Mouse (Mus musculus) embryonic facial prominence, embryonic 13.5 days (tissue): ENCODE measurements around the gene Arl2. TPM values are rescaled to one million over a fixed set of nuclear protein-coding genes. Genes with fewer than 3 reads are reported as not detected.

ENCODE experiments used
- ATAC-seq: fragments of 200-750 bp; cut with Nextera tagmentation; 2 replicates; pipeline ENCODE4 v1.8.0; 2017; ENCODE audit warnings: low read depth; ENCODE audit not compliant: insufficient number of reproducible peaks, insufficient read depth, low FRiP score, low TSS enrichment
- H3K27ac ChIP-seq: fragments of 300-500 bp; sonication (generic); 2 replicates; pipeline ENCODE4 v1.5.1; 2015; ENCODE audit warnings: moderate library complexity, mild to moderate bottlenecking, inconsistent platforms
- H3K27me3 ChIP-seq: fragments of 300-500 bp; sonication (generic); 2 replicates; pipeline ENCODE4 v1.6.1; 2015; ENCODE audit warnings: mild to moderate bottlenecking, inconsistent platforms
- H3K36me3 ChIP-seq: fragments of 300-500 bp; sonication (generic); 2 replicates; pipeline ENCODE4 v1.6.1; 2015; ENCODE audit warnings: mild to moderate bottlenecking, inconsistent platforms
- H3K4me1 ChIP-seq: fragments of 300-500 bp; sonication (generic); 2 replicates; pipeline ENCODE4 v1.6.1; 2015; ENCODE audit warnings: inconsistent platforms
- H3K4me2 ChIP-seq: fragments of 300-500 bp; sonication (generic); 2 replicates; pipeline ENCODE4 v1.6.1; 2015; ENCODE audit warnings: moderate library complexity, mild to moderate bottlenecking, inconsistent platforms
- H3K4me3 ChIP-seq: fragments of 300-500 bp; sonication (generic); 2 replicates; pipeline ENCODE4 v1.5.1; 2015; ENCODE audit warnings: mild to moderate bottlenecking, inconsistent platforms
- H3K9ac ChIP-seq: fragments of 300-500 bp; sonication (generic); 2 replicates; pipeline ENCODE4 v1.6.1; 2015; ENCODE audit warnings: mild to moderate bottlenecking, inconsistent platforms
- H3K9me3 ChIP-seq: fragments of 300-500 bp; sonication (generic); 2 replicates; pipeline ENCODE4 v1.6.1; 2016; ENCODE audit warnings: inconsistent platforms
- WGBS: fragments of 180-500 bp; shearing (Covaris S2); methylation state at CpG from one replicate; pipeline ENCODE4 v1.1.7; 2015; ENCODE audit warnings: mixed read lengths; 5-methylcytosine and 5-hydroxymethylcytosine counted together
- polyA plus RNA-seq: library from polyadenylated mRNA; unstranded; fragments of >200 nt; fragmentation: Nextera tagmentation; extraction: Ambion mirVana; gene quantifications from 2 replicates; pipeline ENCODE4 v1.2.1, GENCODE M21; 2015

The Arl2 gene
- polyA plus RNA-seq, 1 experiment from 2014 or later, result 110 TPM

DNA sequence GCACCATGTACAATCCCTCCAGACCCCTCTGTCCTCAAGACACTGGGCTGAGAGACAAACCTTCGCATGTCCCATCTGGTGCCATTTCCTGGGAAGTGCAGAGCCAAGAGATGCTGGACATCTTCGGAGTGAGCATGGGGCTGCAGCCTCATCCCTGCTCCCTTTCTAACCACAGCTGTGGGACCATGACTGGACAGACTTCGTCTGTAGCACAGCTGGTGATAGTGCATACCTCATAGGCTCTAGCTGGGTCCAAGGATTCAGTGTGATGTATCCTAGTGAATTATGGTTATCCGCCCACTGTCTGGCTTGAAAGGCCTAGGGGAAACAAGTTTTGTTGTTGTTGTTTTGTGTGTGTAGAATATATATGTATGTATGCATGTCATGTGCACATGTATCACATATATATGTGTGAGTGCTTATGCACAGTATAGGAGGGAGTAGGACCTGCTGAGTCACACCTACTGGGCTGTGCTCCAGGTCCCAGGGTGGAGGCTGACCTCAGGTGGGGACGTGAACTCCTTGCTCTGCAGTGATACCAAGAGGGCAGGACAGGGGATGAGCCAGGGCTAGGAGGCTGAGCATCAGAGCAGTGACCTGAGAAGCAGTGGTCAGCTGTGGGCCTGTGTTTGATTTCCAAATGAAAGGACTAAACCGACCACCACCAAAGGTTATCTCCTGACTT, 39.0 kb downstream of the Arl2 start:
- Histone ChIP-seq H3K9ac (no peak overlapping the region), H3K36me3 (peaks cover 13% of the 10 kb centered on the region; the same call in 1 of the 2 replicates), H3K4me1 (peaks cover 7% of the 10 kb centered on the region; the same call in 1 of the 2 replicates), H3K4me2 (no peak overlapping the region), H3K4me3 (no peak overlapping the region), H3K27ac (no peak overlapping the region), H3K27me3 (no peaks in the 10 kb centered on the region), H3K9me3 (no peaks in the 10 kb centered on the region)
- ATAC-seq, result peak; percentile 68; the same call in 1 of the 2 replicates
- 78% methylated on average over 6 of the region's 6 CpGs for WGBS

DNA sequence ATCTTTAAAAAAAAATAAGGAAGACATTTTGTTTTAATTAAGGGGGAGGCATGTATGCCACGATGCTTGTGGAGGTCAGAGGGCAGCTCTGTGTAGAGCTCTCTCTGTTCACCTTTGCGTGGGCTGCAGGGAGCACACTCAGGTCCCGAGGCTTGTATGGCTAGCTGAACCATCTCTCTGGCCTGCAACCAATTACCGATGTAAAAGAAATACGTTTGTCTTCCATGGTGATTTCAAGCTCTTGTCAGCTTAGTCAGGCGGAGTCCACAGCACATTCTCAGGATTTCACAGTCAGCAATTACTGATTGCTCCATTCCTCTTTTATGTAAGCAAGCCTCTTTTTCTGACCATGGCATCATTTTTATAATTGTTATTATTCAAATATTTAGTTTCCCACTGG, 40.2 kb downstream of the Arl2 start:
- Histone ChIP-seq H3K4me2 (no peak overlapping the region), H3K27ac (no peak overlapping the region), H3K9ac (no peak overlapping the region), H3K4me1 (peaks cover 7% of the 10 kb centered on the region; the same call in 1 of the 2 replicates), H3K36me3 (peaks cover 19% of the 10 kb centered on the region; the same call in 1 of the 2 replicates), H3K9me3 (no peaks in the 10 kb centered on the region), H3K4me3 (no peak overlapping the region), H3K27me3 (no peaks in the 10 kb centered on the region)
- WGBS, result 16% methylated on average over 6 of the region's 6 CpGs
- ATAC-seq, result no peak

DNA sequence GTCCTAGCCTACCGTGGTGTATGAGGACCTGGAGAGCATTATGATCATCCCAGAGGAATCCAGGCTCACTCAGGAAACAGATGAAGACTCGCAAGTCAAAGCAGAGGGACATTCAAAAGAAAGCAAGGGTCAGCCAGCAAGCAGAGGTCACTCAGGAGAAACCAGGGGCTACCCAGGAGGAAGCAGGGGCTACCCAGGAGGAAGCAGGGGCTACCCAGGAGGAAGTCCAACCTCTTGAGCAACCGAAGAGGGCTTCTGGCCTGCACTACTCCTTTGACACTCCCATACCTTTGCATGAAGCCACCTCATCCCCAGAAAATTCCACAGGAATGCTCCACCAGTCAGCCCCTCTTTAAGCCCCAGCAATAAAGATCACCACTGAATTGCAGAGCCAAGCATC, 43.5 kb downstream of the Arl2 start:
- H3K4me1 ChIP-seq, result peaks cover 7% of the 10 kb centered on the region; the same call in 1 of the 2 replicates
- no peak overlapping the region for H3K4me2 ChIP-seq
- H3K36me3 ChIP-seq, result peaks cover 48% of the 10 kb centered on the region
- H3K27me3 ChIP-seq, result no peaks in the 10 kb centered on the region
- H3K9ac ChIP-seq, result no peak overlapping the region
- no peaks in the 10 kb centered on the region for H3K9me3 ChIP-seq
- ATAC-seq, result no peak
- 82% methylated on average over 3 of the region's 3 CpGs for WGBS
- no peak overlapping the region for H3K27ac ChIP-seq
- no peak overlapping the region for H3K4me3 ChIP-seq

DNA sequence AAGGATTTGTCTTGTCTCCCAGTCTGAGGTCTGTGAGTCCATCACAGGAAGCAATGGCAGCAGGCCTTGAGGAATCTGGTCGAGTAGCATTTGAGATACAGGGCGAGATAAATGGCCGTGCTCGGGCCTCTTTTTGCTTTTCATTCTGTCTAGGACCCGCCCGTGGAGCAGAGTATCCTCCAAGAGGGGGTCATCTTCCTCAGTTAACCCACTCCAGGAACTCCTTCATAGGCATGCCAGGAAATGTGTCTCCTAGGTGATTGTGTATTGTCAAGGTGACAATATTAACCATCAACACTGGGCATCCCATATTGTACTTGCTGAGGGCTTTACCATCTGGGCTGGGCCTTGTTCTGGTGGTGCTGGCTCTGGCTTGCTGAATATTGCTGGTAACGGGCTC, 47.2 kb downstream of the Arl2 start, which contains the start of gene AC131692.1:
TSS of gene AC131692.1 (plus strand) at position 301 of the 400 bp plus-strand sequence.
- no peak within 1 kb of the TSS for H3K4me3 ChIP-seq
- no peaks in the 10 kb centered on the region for H3K4me1 ChIP-seq
- no peaks in the 10 kb centered on the region for H3K27me3 ChIP-seq
- ATAC-seq, result no peak
- no peak within 1 kb of the TSS for H3K4me2 ChIP-seq
- no peaks in the 10 kb centered on the region for H3K9me3 ChIP-seq
- 0 out of 2 replicates have a peak within 1 kb of the TSS, but pooled peaks have one; percentile 11 for H3K9ac ChIP-seq
- peaks cover 79% of the 10 kb centered on the region for H3K36me3 ChIP-seq
- no peak within 1 kb of the TSS for H3K27ac ChIP-seq
- WGBS, result 92% methylated on average over 7 of the region's 7 CpGs

DNA sequence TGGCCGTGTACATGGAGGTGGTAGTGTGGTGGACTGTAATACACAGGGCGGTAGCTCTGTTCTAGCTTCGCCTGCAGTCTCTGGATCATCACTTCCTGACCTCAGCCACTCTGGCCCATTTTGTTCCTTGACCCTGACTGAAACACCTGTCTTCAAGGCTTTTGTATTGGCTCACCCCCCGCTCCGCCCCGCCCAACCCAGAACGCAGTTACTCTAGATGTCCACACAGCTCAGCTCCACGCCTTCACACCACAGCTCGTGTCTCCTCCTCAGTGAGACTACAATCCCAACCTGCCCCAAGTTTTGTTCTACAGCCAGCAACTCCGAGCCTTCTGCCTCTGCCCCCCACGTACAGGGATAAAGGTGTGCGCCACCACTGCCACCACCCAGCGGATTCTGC, 52.5 kb downstream of the Arl2 start:
- H3K4me3 ChIP-seq, result no peak overlapping the region
- no peaks in the 10 kb centered on the region for H3K9me3 ChIP-seq
- H3K27me3 ChIP-seq, result no peaks in the 10 kb centered on the region
- no peak overlapping the region for H3K27ac ChIP-seq
- WGBS, result 93% methylated on average over 13 of the region's 13 CpGs
- no peak overlapping the region for H3K4me2 ChIP-seq
- peaks cover 62% of the 10 kb centered on the region for H3K36me3 ChIP-seq
- ATAC-seq, result no peak
- peaks cover 16% of the 10 kb centered on the region for H3K4me1 ChIP-seq
- no peak overlapping the region for H3K9ac ChIP-seq

DNA sequence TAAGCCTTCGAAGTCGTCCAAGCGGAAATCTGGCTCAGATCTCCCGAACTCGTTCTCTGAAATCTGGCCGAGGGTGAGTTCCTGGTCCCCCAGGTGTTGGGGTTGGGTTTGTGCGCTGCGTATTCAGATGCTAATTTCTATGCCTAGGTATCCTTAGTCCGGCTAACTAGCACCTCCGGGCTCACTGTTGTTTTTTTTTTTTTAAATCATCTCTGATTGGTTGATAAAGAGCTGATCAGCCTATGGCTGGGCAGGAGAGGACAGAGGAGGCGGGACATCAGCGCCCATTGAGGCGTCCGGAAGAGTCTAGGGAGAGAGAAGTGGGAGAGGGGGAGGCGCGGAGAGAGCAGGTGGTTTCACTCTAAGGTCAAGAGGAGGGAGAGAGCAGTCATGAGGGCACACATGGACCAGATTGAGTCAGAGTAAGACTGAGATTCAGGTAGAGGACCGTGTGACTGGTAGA, 55.9 kb downstream of the Arl2 start:
- H3K27ac ChIP-seq, result peak overlapping the region; percentile 58
- peaks cover 23% of the 10 kb centered on the region for H3K4me1 ChIP-seq
- peak overlapping the region; percentile 93 for H3K4me2 ChIP-seq
- H3K9ac ChIP-seq, result peak overlapping the region; percentile 79
- H3K4me3 ChIP-seq, result peak overlapping the region; percentile 76
- under 1% methylated on average over 17 of the region's 17 CpGs for WGBS
- H3K27me3 ChIP-seq, result no peaks in the 10 kb centered on the region
- no peaks in the 10 kb centered on the region for H3K9me3 ChIP-seq
- ATAC-seq, result peak; percentile 48; the same call in 1 of the 2 replicates
- H3K36me3 ChIP-seq, result peaks cover 55% of the 10 kb centered on the region

DNA sequence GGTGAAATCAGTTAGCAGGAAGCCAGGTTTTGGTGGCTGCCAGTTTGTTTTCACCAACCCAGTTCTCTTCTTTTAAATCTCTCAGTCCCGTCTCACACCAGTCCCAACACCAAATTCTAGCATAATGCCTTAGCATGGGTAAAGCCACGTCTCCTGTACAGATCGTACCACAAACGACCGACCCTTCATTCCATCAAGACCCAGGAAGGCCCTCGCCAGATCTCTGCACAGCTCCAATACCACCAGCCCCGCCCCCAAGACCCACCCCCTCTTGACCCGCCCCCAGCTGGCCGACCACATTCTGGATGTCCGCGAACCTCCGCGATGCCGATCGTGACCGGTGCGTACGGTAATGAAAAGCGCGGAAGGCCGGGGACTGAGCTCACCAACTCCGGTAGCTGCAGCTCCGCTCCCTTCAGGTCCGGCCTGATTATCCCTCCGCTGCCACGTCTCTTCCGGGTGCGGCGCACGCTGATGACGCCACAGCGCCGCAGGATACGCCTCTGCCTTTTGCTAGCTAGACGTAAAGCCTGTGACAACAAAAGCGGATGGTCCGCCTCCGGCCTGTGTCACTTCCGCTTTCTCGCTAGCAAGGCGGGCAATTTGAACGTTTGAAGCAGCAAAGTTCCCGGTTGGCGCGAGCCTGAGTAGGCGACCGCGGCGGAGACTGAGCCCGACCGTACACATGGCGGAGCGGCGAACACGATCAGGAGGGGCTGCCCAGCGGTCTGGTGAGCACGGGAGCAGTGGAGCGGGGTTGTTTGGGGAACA, 56.7 kb downstream of the Arl2 start, which contains the start of the genes Zfpl1 and Cdca5:
TSS of gene Zfpl1 (minus strand) at position 479 of the 771 bp plus-strand sequence.
TSS of gene Cdca5 (plus strand) at position 506 of the 771 bp plus-strand sequence.
- Histone ChIP-seq H3K27ac (peak within 1 kb of the TSS; percentile 58), H3K36me3 (peaks cover 55% of the 10 kb centered on the region), H3K9me3 (no peaks in the 10 kb centered on the region), H3K9ac (peak within 1 kb of the TSS; percentile 79), H3K4me2 (peak within 1 kb of the TSS; percentile 93), H3K4me3 (peak within 1 kb of the TSS; percentile 76), H3K27me3 (no peaks in the 10 kb centered on the region), H3K4me1 (peaks cover 23% of the 10 kb centered on the region)
- peak; percentile 80 for ATAC-seq
- under 1% methylated on average over 58 of the region's 58 CpGs for WGBS

Other genes starting within 250 kb of the Arl2 start
- gene Tigd3, start 247.4 kb downstream of the Arl2 start, polyA plus RNA-seq, result 3.8 and 4.7 TPM in 2 replicates
- gene Dpf2, start 228.5 kb downstream of the Arl2 start, polyA plus RNA-seq, result 164 and 179 TPM in 2 replicates
- 4.7 TPM in 2 replicates for gene Cdc42ep2, start 216.7 kb downstream of the Arl2 start, polyA plus RNA-seq
- gene Pola2, start 177.3 kb downstream of the Arl2 start, polyA plus RNA-seq, result 74.5 and 79.5 TPM in 2 replicates
- gene Slc22a20, start 155.4 kb downstream of the Arl2 start, polyA plus RNA-seq, result not detected in 2 replicates
- gene Capn1, start 125.7 kb downstream of the Arl2 start, polyA plus RNA-seq, result 8.1 and 10.3 TPM in 2 replicates
- gene Syvn1, start 95.0 kb downstream of the Arl2 start, polyA plus RNA-seq, result 28.3 and 28.4 TPM in 2 replicates
- 79.5 and 80.4 TPM in 2 replicates for gene Mrpl49, start 83.8 kb downstream of the Arl2 start, polyA plus RNA-seq
- 714 and 858 TPM in 2 replicates for gene Fau, start 83.7 kb downstream of the Arl2 start, polyA plus RNA-seq
- 33.2 TPM in 2 replicates for gene Znhit2, start 80.4 kb downstream of the Arl2 start, polyA plus RNA-seq
- gene Tm7sf2, start 73.2 kb downstream of the Arl2 start, polyA plus RNA-seq, result 21.7 and 22.0 TPM in 2 replicates
- 66.6 and 74.4 TPM in 2 replicates for gene Vps51, start 64.3 kb downstream of the Arl2 start, polyA plus RNA-seq
- gene Tmem262, start 61.5 kb downstream of the Arl2 start, polyA plus RNA-seq, result not detected in 2 replicates
- gene Gm28374, start 59.3 kb downstream of the Arl2 start, polyA plus RNA-seq, result 1.6 and 2.1 TPM in 2 replicates
- 79.1 and 81.3 TPM in 2 replicates for gene Zfpl1, start 56.6 kb downstream of the Arl2 start, polyA plus RNA-seq
- gene Cdca5, start 56.6 kb downstream of the Arl2 start, polyA plus RNA-seq, result 37.0 and 39.6 TPM in 2 replicates
- gene AC131692.1, start 47.1 kb downstream of the Arl2 start, polyA plus RNA-seq, result 0.34 and 0.54 TPM in 2 replicates
- gene Naaladl1, start 35.8 kb downstream of the Arl2 start, polyA plus RNA-seq, result 0.55 and 5.5 TPM in 2 replicates
- gene Sac3d1, start 22.9 kb downstream of the Arl2 start, polyA plus RNA-seq, result 45.9 and 49.6 TPM in 2 replicates
- 38.0 and 38.3 TPM in 2 replicates for gene Snx15, start 13.2 kb downstream of the Arl2 start, polyA plus RNA-seq
- gene Batf2, start 565 bp downstream of the Arl2 start, polyA plus RNA-seq, result 0.23 TPM in 1 of 2 replicates, not detected in the other
- not detected in 2 replicates for gene Majin, start 42.8 kb upstream of the Arl2 start, polyA plus RNA-seq
- 3.3 and 3.8 TPM in 2 replicates for gene Gpha2, start 84.8 kb upstream of the Arl2 start, polyA plus RNA-seq
- 26.6 and 27.9 TPM in 2 replicates for gene Ppp2r5b, start 94.3 kb upstream of the Arl2 start, polyA plus RNA-seq
- 10.3 and 10.5 TPM in 2 replicates for gene Atg2a, start 100.1 kb upstream of the Arl2 start, polyA plus RNA-seq
- 64.7 and 68.9 TPM in 2 replicates for gene Ehd1, start 135.2 kb upstream of the Arl2 start, polyA plus RNA-seq
- gene Cdc42bpg, start 164.9 kb upstream of the Arl2 start, polyA plus RNA-seq, result 0.91 and 0.92 TPM in 2 replicates
- 91.6 and 92.4 TPM in 2 replicates for gene Men1, start 193.4 kb upstream of the Arl2 start, polyA plus RNA-seq
- 13.8 and 15.3 TPM in 2 replicates for gene Map4k2, start 199.6 kb upstream of the Arl2 start, polyA plus RNA-seq
- gene Sf1, start 222.1 kb upstream of the Arl2 start, polyA plus RNA-seq, result 137 and 151 TPM in 2 replicates
- 3.7 and 5.4 TPM in 2 replicates for gene Pygm, start 242.9 kb upstream of the Arl2 start, polyA plus RNA-seq